Mouse (Mus musculus) kidney, postnatal 14 days (tissue): ENCODE results near the gene Pard3b.

Experiments
- DNase-seq: peaks from one replicate; pipeline ENCODE4 v3.0.0; 2022; ENCODE audit warnings: mixed read lengths

Pard3b gene

GRCm38 (mm10) chr1:62412988-62413387 lies 774.4 kb downstream of the Pard3b start:
- no peak for DNase-seq

- no peak for DNase-seq
These were observed 775.9 kb downstream of the Pard3b start for GRCm38 (mm10) chr1:62414521-62414920.

GRCm38 (mm10) chr1:62416627-62417374 lies 778.2 kb downstream of the Pard3b start:
- DNase-seq = no peak

- peak; percentile 30 for DNase-seq
These were observed 784.4 kb downstream of the Pard3b start for GRCm38 (mm10) chr1:62422896-62423650.

GRCm38 (mm10) chr1:62425369-62425768 lies 786.7 kb downstream of the Pard3b start:
- DNase-seq = no peak

- peak; percentile 23 for DNase-seq
These were observed 790.1 kb downstream of the Pard3b start for GRCm38 (mm10) chr1:62428736-62429135.

GRCm38 (mm10) chr1:62429333-62430182 lies 790.9 kb downstream of the Pard3b start:
- no peak for DNase-seq

GRCm38 (mm10) chr1:62431054-62431453 lies 792.4 kb downstream of the Pard3b start:
- no peak for DNase-seq

- DNase-seq = no peak
These were observed 795.3 kb downstream of the Pard3b start for GRCm38 (mm10) chr1:62433891-62434290.

- no peak for DNase-seq
These were observed 797.2 kb downstream of the Pard3b start for GRCm38 (mm10) chr1:62435844-62436243.

- no peak for DNase-seq
These were observed 797.7 kb downstream of the Pard3b start for GRCm38 (mm10) chr1:62436304-62436703.

GRCm38 (mm10) chr1:62437493-62437892 lies 798.9 kb downstream of the Pard3b start:
- DNase-seq = no peak

GRCm38 (mm10) chr1:62444406-62444805 lies 805.8 kb downstream of the Pard3b start:
- DNase-seq = no peak

GRCm38 (mm10) chr1:62446818-62447217 lies 808.2 kb downstream of the Pard3b start:
- DNase-seq = no peak

GRCm38 (mm10) chr1:62449193-62449875 lies 810.7 kb downstream of the Pard3b start:
- DNase-seq = no peak

- DNase-seq = no peak
These were observed 826.9 kb downstream of the Pard3b start for GRCm38 (mm10) chr1:62465536-62465935.

GRCm38 (mm10) chr1:62466544-62466943 lies 827.9 kb downstream of the Pard3b start:
- no peak for DNase-seq

- no peak for DNase-seq
These were observed 844.4 kb downstream of the Pard3b start for GRCm38 (mm10) chr1:62483059-62483458.

GRCm38 (mm10) chr1:62488871-62489270 lies 850.2 kb downstream of the Pard3b start:
- no peak for DNase-seq

GRCm38 (mm10) chr1:62499146-62499545 lies 860.5 kb downstream of the Pard3b start:
- peak; percentile 21 for DNase-seq

- no peak for DNase-seq
These were observed 871.9 kb downstream of the Pard3b start for GRCm38 (mm10) chr1:62510501-62510900.

- DNase-seq = no peak
These were observed 873.1 kb downstream of the Pard3b start for GRCm38 (mm10) chr1:62511681-62512080.
